Mouse (Mus musculus): ENCODE measurements around the gene P4htm. TPM values are rescaled to one million over a fixed set of nuclear protein-coding genes. Genes with fewer than 3 reads are reported as not detected.

The P4htm gene
- polyA plus RNA-seq (2015; fragmentation: Nextera tagmentation; extraction: Ambion mirVana) = 19.5 and 20.0 TPM in 2 replicates

DNA sequence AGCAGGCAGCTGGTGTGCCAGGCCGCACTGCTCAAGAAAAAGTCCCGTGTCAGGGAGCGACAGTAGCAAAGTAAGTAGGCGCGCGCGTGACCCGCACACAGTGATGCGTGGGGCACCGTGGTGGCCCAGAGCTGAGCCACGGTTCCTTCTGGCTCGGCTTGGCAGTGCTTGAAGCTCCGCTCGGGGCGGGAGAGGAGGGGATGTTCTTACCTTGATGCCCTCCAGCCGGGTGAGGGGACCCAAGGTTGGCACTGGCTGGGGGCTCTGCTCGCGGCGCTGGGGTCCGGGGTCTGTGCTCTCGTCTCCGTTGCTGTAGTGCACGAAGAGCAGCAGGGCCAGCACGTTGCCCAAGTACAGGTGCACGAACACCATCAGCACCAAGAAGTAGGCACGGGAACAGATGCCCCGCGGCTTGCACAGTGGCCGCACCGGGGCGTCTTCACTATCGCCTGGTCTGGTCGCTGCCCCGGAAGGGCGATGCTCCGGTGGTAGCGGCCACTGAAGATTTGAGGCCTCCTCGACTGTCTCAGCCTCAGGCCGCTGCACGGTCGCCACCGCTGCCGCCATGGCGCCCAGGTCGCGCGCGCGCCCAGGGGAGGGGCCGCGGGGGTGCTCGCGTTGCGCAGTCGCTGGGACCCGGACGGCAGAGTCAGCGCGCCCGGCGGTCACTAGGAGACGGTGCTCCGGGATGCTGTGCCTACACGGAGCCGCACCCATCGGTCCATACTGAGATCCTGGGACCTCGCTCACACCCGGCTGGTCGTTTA is at the start of gene P4htm:
TSS of gene P4htm (minus strand) at position 670 of the 767 bp plus-strand sequence.
- H3K9me3 ChIP-seq = no peaks in the 10 kb centered on the region
- peak within 1 kb of the TSS; percentile 87 for H3K9ac ChIP-seq
- H3K27me3 ChIP-seq (replicated peaks) = no peaks in the 10 kb centered on the region
- H3K4me1 ChIP-seq = peaks cover 34% of the 10 kb centered on the region
- H3K27ac ChIP-seq (replicated peaks) = peak within 1 kb of the TSS; percentile 75
- WGBS = 2% methylated on average over 69 of the region's 69 CpGs
- H3K4me2 ChIP-seq = peak within 1 kb of the TSS; percentile 82
- ATAC-seq (ENCODE audit: extremely low read depth, insufficient number of reproducible peaks, low FRiP score, low TSS enrichment) = peak; percentile 33; the same call in 1 of the 2 replicates
- H3K4me3 ChIP-seq = peak within 1 kb of the TSS; percentile 76
- peaks cover 11% of the 10 kb centered on the region for H3K36me3 ChIP-seq

DNA sequence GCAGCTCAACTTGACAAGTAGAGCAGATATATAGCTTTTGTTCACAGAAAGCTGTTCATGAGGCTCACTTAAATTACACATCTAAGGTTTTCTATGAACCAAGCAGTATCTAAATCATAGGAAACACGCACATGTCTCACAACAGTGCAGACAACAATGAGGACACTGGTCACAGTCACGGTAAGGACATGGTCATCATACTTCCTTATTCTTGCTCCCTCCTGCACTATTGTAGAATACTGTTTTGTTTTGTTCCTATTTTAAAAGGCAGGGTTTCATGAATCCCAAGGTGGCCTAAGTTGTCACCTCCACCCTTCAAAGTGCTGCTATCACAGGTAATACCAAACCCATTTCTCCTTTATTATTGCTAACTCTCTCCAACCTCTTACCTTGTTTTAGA is 42.4 kb upstream of the P4htm start:
- Histone ChIP-seq H3K4me2 (no peak overlapping the region), H3K27ac (replicated peaks) (no peak overlapping the region), H3K9ac (no peak overlapping the region), H3K36me3 (peaks cover 72% of the 10 kb centered on the region), H3K27me3 (replicated peaks) (no peaks in the 10 kb centered on the region), H3K9me3 (no peaks in the 10 kb centered on the region), H3K4me3 (no peak overlapping the region), H3K4me1 (no peaks in the 10 kb centered on the region)
- 93% methylated on average over 2 of the region's 2 CpGs for WGBS
- ATAC-seq (ENCODE audit: extremely low read depth, insufficient number of reproducible peaks, low FRiP score, low TSS enrichment) = no peak

DNA sequence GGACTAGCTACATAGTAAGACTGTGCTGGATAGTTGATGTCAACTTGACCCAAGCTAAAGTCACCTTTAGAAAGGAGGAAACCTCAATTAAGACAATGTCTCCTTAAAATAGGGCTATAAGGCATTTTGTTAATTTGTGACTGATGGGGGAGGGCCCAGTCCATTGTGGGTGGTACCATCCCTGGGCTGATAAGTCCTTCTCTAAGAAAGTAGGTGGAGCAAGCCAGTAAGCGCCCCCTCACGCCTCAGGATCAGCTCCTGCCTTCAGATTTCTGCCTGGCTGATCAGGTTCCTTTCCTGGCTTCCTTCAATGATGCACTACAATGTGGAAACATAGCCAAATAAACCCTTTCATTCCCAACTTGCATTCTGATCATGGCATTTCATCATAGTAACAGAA is 37.9 kb upstream of the P4htm start:
- no peak overlapping the region for H3K27ac ChIP-seq (replicated peaks)
- H3K9me3 ChIP-seq = no peaks in the 10 kb centered on the region
- no peak overlapping the region for H3K9ac ChIP-seq
- no peaks in the 10 kb centered on the region for H3K27me3 ChIP-seq (replicated peaks)
- no peak overlapping the region for H3K4me3 ChIP-seq
- peaks cover 24% of the 10 kb centered on the region for H3K4me1 ChIP-seq
- peaks cover 61% of the 10 kb centered on the region for H3K36me3 ChIP-seq
- no peak overlapping the region for H3K4me2 ChIP-seq
- 72% methylated on average over 2 of the region's 2 CpGs for WGBS
- no peak for ATAC-seq (ENCODE audit: extremely low read depth, insufficient number of reproducible peaks, low FRiP score, low TSS enrichment)

DNA sequence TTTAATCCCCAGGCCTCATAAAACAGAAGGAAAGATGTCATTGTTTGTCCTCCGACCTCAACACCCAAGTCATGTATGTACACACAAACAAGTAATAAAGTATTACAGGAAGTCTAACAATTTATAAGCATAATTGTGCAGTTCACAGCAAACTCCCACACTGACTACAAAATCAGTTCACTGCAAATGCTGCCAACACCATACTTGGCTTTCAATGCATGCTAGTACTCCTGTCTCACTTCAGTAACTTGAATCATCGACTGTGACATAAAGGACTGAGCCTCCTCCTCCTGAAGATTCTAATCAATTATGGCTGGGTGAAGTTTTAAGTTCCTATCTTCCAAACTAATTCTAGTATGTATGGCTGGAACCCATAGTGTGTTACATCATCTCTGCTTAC is 36.4 kb upstream of the P4htm start:
- Histone ChIP-seq H3K9ac (no peak overlapping the region), H3K27ac (replicated peaks) (no peak overlapping the region), H3K4me1 (peaks cover 24% of the 10 kb centered on the region), H3K4me2 (no peak overlapping the region), H3K9me3 (no peaks in the 10 kb centered on the region), H3K27me3 (replicated peaks) (no peaks in the 10 kb centered on the region), H3K36me3 (peaks cover 53% of the 10 kb centered on the region), H3K4me3 (no peak overlapping the region)
- 78% methylated on average over 2 of the region's 2 CpGs for WGBS
- no peak for ATAC-seq (ENCODE audit: extremely low read depth, insufficient number of reproducible peaks, low FRiP score, low TSS enrichment)

DNA sequence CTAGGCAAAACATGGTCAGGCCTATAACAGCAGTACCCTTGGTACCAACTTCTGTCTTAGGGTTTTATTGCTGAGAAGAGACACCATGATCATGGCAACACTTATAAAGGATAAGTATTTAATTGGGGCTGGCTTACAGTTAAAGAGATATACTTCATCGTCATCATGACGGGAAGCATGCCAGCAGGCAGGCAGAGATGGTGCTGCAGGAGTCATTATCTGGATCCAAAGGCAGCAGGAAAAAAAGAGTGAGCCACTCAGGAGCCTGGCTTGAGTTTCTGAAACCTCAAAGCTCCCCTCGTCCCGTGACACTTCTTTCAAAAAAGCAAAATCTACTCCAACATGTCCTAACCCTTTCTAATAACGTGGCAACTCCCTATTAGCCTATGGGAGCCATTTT is 34.9 kb upstream of the P4htm start:
- H3K4me2 ChIP-seq = no peak overlapping the region
- H3K9me3 ChIP-seq = no peaks in the 10 kb centered on the region
- H3K4me1 ChIP-seq = peaks cover 35% of the 10 kb centered on the region
- H3K27ac ChIP-seq (replicated peaks) = 0 out of 2 replicates have a peak overlapping the region, but pooled peaks have one; percentile 12
- no peak for ATAC-seq (ENCODE audit: extremely low read depth, insufficient number of reproducible peaks, low FRiP score, low TSS enrichment)
- H3K4me3 ChIP-seq = no peak overlapping the region
- 68% methylated on average over 5 of the region's 5 CpGs for WGBS
- H3K9ac ChIP-seq = no peak overlapping the region
- peaks cover 57% of the 10 kb centered on the region for H3K36me3 ChIP-seq
- H3K27me3 ChIP-seq (replicated peaks) = no peaks in the 10 kb centered on the region

DNA sequence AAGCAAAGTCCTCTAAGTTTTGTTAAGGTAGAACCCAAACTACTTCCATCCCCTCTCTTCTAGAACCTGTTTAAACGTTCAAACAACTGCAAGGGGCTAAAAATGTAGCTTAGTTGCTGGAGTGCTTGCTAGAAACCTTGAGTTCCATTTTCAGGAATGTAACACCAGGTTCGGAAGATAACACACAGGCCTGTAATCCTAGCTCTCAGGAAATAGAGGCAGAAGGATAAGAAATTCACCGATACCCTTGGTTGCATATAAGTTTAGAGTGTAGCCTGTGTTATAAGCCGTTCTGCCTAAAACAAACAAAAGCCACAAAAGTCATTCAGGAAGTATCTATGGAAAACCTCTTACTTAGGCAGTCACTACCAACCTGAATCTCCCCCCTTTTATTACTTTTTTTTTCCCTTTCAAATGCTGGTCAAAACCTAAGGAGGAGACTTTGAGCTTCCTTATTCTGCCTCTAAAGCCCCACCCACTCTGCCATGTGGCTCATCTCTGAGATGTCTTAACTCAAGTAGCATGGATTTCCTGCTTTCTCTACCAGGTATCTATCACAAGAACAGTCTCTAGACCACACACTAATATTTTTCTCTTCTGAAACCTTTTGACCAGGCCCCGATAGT is 34.3 kb upstream of the P4htm start:
- Histone ChIP-seq H3K27ac (replicated peaks) (no peak overlapping the region), H3K27me3 (replicated peaks) (no peaks in the 10 kb centered on the region), H3K4me1 (peaks cover 41% of the 10 kb centered on the region), H3K9ac (no peak overlapping the region), H3K4me3 (no peak overlapping the region), H3K4me2 (no peak overlapping the region), H3K36me3 (peaks cover 55% of the 10 kb centered on the region), H3K9me3 (no peaks in the 10 kb centered on the region)
- WGBS = 53% methylated on average over 5 of the region's 5 CpGs
- no peak for ATAC-seq (ENCODE audit: extremely low read depth, insufficient number of reproducible peaks, low FRiP score, low TSS enrichment)

DNA sequence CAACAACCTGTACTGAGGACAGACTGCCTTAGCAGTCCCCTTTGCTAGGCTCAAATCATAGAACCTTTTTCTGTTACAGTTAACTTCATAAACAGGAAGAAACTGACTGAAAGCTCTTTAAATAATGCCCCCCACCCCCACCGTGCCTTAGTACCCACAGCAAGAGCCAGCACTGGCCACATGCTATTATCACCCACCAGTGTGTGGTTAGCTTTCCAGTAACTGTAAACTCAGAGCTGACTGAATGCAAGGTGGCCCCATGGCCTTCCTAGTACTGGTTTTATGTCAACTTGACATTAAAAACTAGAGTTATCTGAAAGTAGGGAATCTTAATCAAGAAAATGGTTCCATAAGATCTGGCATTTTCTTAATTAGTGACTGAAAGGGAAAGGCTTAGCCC is 33.2 kb upstream of the P4htm start:
- no peak overlapping the region for H3K9ac ChIP-seq
- no peaks in the 10 kb centered on the region for H3K9me3 ChIP-seq
- no peak overlapping the region for H3K27ac ChIP-seq (replicated peaks)
- no peaks in the 10 kb centered on the region for H3K27me3 ChIP-seq (replicated peaks)
- no peak overlapping the region for H3K4me3 ChIP-seq
- 84% methylated on average over 1 of the region's 1 CpGs for WGBS
- H3K4me2 ChIP-seq = no peak overlapping the region
- H3K4me1 ChIP-seq = peaks cover 52% of the 10 kb centered on the region
- ATAC-seq (ENCODE audit: extremely low read depth, insufficient number of reproducible peaks, low FRiP score, low TSS enrichment) = no peak
- peaks cover 54% of the 10 kb centered on the region for H3K36me3 ChIP-seq

DNA sequence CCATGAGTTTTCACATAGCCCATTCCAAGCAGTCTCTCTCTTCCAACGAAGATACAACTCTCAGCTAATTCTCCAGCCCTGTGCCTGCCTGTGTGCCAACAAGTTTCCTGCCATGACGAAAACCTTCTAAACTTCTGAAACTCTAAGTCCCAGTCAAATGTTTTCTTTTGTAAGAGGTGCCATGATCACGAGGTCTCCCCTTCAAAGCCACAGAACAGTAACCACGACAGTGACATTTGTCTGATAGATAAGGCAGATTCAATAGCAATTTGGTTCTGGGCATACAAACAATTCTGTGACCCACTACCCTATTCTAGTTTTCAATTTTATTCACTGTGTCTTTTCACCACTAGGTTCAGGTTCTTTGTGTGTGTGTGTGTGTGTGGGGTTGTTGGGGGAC is 30.7 kb upstream of the P4htm start:
- no peak overlapping the region for H3K4me2 ChIP-seq
- 66% methylated on average over 4 of the region's 4 CpGs for WGBS
- no peak overlapping the region for H3K4me3 ChIP-seq
- H3K9ac ChIP-seq = no peak overlapping the region
- H3K36me3 ChIP-seq = peaks cover 52% of the 10 kb centered on the region
- H3K27me3 ChIP-seq (replicated peaks) = no peaks in the 10 kb centered on the region
- H3K4me1 ChIP-seq = peaks cover 52% of the 10 kb centered on the region
- ATAC-seq (ENCODE audit: extremely low read depth, insufficient number of reproducible peaks, low FRiP score, low TSS enrichment) = no peak
- H3K27ac ChIP-seq (replicated peaks) = peak overlapping the region; percentile 39; the same call in 1 of the 2 replicates
- no peaks in the 10 kb centered on the region for H3K9me3 ChIP-seq

DNA sequence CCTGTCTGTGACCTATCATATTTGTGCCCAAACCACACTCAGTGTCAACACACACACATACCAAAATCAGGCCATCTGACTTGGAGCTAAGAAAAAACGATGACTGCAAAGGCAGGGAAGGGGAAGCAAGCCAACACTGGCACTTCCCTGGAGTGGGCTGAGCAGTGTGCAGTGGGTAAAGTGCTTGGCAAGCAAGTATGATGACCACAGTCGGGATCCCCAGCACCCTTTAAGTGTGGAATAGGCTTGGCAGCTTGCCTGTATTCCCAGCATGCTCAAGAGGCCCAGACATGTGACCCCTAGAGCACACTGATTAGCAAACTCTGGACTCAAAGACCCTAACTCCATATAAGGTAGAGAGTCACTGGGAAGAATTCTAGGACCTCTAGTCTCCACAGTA is 29.0 kb upstream of the P4htm start:
- Histone ChIP-seq H3K4me1 (peaks cover 36% of the 10 kb centered on the region), H3K4me2 (0 out of 2 replicates have a peak overlapping the region, but pooled peaks have one; percentile 20)
- 23% methylated on average over 2 of the region's 2 CpGs for WGBS

DNA sequence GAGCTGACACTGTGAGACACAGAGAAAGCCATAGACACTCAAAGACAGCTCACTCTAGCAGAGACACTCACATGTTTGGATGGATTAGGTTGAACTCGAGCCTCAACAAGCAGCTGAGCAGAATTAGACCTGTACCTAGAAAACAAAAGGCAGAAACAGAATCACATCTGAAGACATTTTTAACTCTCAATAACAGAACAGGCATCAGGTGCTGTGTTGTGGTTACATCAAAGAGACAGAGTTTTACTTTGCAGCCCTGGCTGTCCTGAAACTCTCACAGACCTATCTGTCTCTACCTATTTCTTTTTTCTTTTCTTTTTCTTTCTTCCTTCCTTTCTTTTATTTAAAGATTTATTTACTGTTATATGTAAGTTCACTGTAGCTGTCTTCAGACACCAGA is 19.8 kb upstream of the P4htm start:
- Histone ChIP-seq H3K9ac (no peak overlapping the region), H3K4me2 (no peak overlapping the region), H3K36me3 (peaks cover 87% of the 10 kb centered on the region), H3K27me3 (replicated peaks) (no peaks in the 10 kb centered on the region), H3K4me3 (no peak overlapping the region), H3K9me3 (no peaks in the 10 kb centered on the region), H3K27ac (replicated peaks) (no peak overlapping the region), H3K4me1 (no peaks in the 10 kb centered on the region)
- no peak for ATAC-seq (ENCODE audit: extremely low read depth, insufficient number of reproducible peaks, low FRiP score, low TSS enrichment)
- 70% methylated on average over 1 of the region's 1 CpGs for WGBS

More for the DNA sequence above, 29.0 kb upstream of the P4htm start:
- Histone ChIP-seq H3K27me3 (replicated peaks) (no peaks in the 10 kb centered on the region), H3K36me3 (peaks cover 46% of the 10 kb centered on the region), H3K4me3 (no peak overlapping the region), H3K9me3 (no peaks in the 10 kb centered on the region), H3K9ac (no peak overlapping the region), H3K27ac (replicated peaks) (peak overlapping the region; percentile 92)
- ATAC-seq (ENCODE audit: extremely low read depth, insufficient number of reproducible peaks, low FRiP score, low TSS enrichment) = peak; percentile 82; the same call in 1 of the 2 replicates

DNA sequence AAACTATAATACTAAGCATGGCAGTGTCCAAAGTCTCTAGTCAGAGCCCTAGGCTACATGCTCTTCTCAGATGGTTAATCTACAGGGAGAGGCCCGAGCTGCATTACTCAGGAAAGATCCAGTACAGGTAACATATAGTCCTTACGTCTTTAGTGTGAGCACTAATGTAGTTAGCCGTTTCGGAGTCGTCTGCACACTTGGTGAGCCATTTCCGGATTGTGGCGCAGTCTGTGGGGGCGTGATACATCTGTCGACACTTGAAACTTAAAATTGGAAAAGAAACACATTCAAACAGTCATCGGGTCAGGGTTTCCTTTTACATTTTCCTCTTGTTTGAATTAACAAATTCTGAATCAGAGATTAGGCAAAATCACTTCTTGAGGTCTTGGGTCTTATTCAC is 14.0 kb upstream of the P4htm start:
- H3K4me3 ChIP-seq = no peak overlapping the region
- H3K4me1 ChIP-seq = peaks cover 8% of the 10 kb centered on the region; the same call in 1 of the 2 replicates
- no peaks in the 10 kb centered on the region for H3K27me3 ChIP-seq (replicated peaks)
- H3K9me3 ChIP-seq = no peaks in the 10 kb centered on the region
- ATAC-seq (ENCODE audit: extremely low read depth, insufficient number of reproducible peaks, low FRiP score, low TSS enrichment) = no peak
- no peak overlapping the region for H3K4me2 ChIP-seq
- no peak overlapping the region for H3K9ac ChIP-seq
- WGBS = 91% methylated on average over 10 of the region's 10 CpGs
- no peak overlapping the region for H3K27ac ChIP-seq (replicated peaks)
- peaks cover 98% of the 10 kb centered on the region for H3K36me3 ChIP-seq
